Mouse (Mus musculus) limb, embryonic 10.5 days (tissue): Measurements from ENCODE around the gene Fnbp1. TPM values are rescaled to one million over a fixed set of nuclear protein-coding genes. Genes with fewer than 3 reads are reported as not detected.

ENCODE experiments used
- DNase-seq: peaks from one replicate; pipeline ENCODE4 v3.0.0-alpha.2; 2017; ENCODE audit warnings: low spot score
- H3K27ac ChIP-seq: fragments of 300-500 bp; sonication (generic); 2 replicates; pipeline ENCODE4 v1.5.1; 2016; ENCODE audit warnings: mild to moderate bottlenecking
- H3K27me3 ChIP-seq: fragments of 300-500 bp; sonication (generic); 2 replicates; pipeline ENCODE4 v1.6.1; 2016; ENCODE audit warnings: low read depth, mild to moderate bottlenecking; ENCODE audit not compliant: poor library complexity, severe bottlenecking
- H3K36me3 ChIP-seq: fragments of 300-500 bp; sonication (generic); 2 replicates; pipeline ENCODE4 v1.6.1; 2016; ENCODE audit warnings: mild to moderate bottlenecking, moderate library complexity
- H3K4me1 ChIP-seq: fragments of 300-500 bp; sonication (generic); 2 replicates; pipeline ENCODE4 v1.6.1; 2016
- H3K4me3 ChIP-seq: fragments of 300-500 bp; sonication (generic); 2 replicates; pipeline ENCODE4 v1.5.1; 2016; ENCODE audit warnings: mild to moderate bottlenecking, moderate library complexity
- H3K9me3 ChIP-seq: fragments of 300-500 bp; sonication (generic); replicated peaks from 2 replicates; pipeline ENCODE4 v1.6.1; 2016; ENCODE audit warnings: mild to moderate bottlenecking
- WGBS: fragments of 180-500 bp; shearing (Covaris S2); methylation state at CpG from one replicate; pipeline ENCODE4 v1.1.7; 2016; 5-methylcytosine and 5-hydroxymethylcytosine counted together
- polyA plus RNA-seq: library from polyadenylated mRNA; unstranded; fragments of >200 nt; fragmentation: Nextera tagmentation; extraction: Ambion mirVana; gene quantifications from 2 replicates; pipeline ENCODE4 v1.2.1, GENCODE M21; 2016

The Fnbp1 gene
- polyA plus RNA-seq, 1 experiment from 2014 or later = 14.6 TPM

DNA sequence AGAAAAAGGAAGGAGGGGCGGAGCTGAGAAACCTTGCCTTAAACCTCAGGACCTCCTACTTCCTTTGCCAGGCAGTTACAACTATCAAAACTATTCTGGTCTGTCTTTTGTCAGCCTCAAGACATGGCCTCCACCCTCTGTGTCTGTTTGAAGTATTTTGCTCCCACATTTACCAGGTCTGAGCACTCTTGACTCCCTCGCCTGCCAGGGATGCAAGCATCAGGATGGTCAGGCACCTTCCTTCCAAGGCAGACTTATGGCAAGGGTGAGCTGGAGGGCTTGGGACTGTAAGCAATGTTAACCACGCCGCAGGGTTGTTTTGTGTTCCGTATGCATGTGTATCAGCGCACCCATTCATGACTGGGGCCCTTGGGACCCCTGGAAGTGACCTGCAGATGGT is 1.5 kb upstream of the Fnbp1 start:
- Histone ChIP-seq H3K27me3 (peaks cover 16% of the 10 kb centered on the region; the same call in 1 of the 2 replicates), H3K9me3 (no peaks in the 10 kb centered on the region), H3K4me1 (peaks cover 34% of the 10 kb centered on the region), H3K36me3 (peaks cover 26% of the 10 kb centered on the region), H3K4me3 (no peak overlapping the region), H3K27ac (no peak overlapping the region)
- no peak for DNase-seq
- WGBS = 81% methylated on average over 6 of the region's 6 CpGs

DNA sequence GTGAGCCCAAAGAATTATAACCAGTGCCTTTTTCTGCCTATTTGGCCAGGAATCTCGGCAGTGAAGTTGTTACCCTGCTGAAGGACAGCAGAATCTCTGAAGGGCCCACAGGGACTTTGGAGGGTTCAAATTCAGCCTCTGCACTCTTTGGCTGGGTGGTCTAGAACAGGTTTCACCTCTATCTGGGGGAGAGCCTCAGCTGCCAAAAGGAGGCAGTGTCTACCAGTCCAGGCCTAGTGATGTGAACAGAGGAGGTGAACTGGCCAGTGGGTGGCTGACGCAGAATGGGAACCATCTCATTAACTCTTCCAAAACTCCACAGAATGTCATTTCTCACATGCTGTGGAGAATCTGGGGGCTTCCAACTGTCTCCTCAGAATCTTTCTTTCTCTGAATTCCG is 697 bp upstream of the Fnbp1 start:
- no peak overlapping the region for H3K27ac ChIP-seq
- H3K4me1 ChIP-seq = peaks cover 36% of the 10 kb centered on the region
- H3K27me3 ChIP-seq = peaks cover 16% of the 10 kb centered on the region; the same call in 1 of the 2 replicates
- H3K9me3 ChIP-seq = no peaks in the 10 kb centered on the region
- H3K4me3 ChIP-seq = peak overlapping the region; percentile 85
- DNase-seq = no peak
- peaks cover 19% of the 10 kb centered on the region for H3K36me3 ChIP-seq
- WGBS = 42% methylated on average over 3 of the region's 3 CpGs

DNA sequence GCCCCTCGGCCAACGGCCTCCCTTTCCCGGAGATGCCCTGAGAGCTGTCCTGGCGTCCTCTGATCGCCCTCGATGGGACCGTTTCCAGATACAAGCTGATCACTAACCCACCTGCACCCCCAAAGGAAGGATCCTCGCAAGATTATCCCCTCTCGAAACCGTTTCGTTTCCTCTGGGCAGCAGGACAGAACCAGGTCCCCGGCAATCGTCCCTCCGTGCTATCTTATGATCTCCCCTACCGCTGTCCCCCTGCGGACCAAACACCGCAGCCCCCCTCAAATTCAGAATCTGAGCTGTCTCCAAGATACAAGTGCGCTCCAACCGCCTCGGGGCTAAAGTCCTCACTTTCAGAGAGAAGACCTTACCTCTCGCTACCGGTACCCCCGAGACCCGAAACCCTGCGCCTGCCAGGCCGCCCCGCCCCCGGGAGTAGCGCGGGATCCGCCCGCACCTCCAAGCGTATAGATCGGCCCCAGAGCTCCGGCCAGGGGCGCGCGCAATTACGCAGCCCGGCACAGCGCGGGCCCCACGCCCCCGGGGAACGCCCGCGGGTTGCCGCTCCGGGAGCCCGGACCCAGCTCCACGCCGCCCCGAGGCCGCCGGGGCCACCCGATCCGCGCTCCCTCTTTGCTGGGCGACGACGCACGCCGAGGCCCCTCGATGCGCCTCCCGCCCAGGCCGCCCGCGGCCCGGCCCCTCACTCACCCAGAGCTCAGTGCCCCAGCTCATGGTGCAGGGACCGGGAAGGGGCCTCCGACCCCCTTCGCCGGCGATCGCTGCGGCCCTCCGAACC is 538 bp downstream of the Fnbp1 start:
- no peak for DNase-seq
- Histone ChIP-seq H3K36me3 (peaks cover 10% of the 10 kb centered on the region), H3K27me3 (peaks cover 16% of the 10 kb centered on the region; the same call in 1 of the 2 replicates), H3K4me1 (peaks cover 48% of the 10 kb centered on the region), H3K9me3 (no peaks in the 10 kb centered on the region), H3K27ac (peak overlapping the region; percentile 89), H3K4me3 (peak overlapping the region; percentile 85)
- under 1% methylated on average over 78 of the region's 78 CpGs for WGBS

DNA sequence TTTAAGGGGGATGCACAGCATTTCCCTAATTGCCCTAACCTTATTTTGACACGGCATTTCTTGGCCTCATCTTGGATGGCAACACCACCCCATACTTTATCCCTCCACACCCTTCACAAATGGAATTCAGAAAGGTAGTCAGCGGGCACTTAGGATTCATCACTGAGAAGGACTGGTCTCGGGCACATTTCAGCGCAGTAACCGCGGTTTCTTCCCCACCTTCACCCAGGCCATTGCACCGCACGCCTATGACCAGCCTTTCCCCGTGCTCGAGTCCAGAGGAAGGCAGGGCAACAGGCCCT is 1.1 kb downstream of the Fnbp1 start:
- Histone ChIP-seq H3K36me3 (peaks cover 6% of the 10 kb centered on the region; the same call in 1 of the 2 replicates), H3K27ac (peak overlapping the region; percentile 89), H3K27me3 (peaks cover 16% of the 10 kb centered on the region; the same call in 1 of the 2 replicates), H3K4me3 (peak overlapping the region; percentile 85), H3K4me1 (peaks cover 54% of the 10 kb centered on the region), H3K9me3 (no peaks in the 10 kb centered on the region)
- DNase-seq = peak; percentile 53
- WGBS = 9% methylated on average over 10 of the region's 10 CpGs

DNA sequence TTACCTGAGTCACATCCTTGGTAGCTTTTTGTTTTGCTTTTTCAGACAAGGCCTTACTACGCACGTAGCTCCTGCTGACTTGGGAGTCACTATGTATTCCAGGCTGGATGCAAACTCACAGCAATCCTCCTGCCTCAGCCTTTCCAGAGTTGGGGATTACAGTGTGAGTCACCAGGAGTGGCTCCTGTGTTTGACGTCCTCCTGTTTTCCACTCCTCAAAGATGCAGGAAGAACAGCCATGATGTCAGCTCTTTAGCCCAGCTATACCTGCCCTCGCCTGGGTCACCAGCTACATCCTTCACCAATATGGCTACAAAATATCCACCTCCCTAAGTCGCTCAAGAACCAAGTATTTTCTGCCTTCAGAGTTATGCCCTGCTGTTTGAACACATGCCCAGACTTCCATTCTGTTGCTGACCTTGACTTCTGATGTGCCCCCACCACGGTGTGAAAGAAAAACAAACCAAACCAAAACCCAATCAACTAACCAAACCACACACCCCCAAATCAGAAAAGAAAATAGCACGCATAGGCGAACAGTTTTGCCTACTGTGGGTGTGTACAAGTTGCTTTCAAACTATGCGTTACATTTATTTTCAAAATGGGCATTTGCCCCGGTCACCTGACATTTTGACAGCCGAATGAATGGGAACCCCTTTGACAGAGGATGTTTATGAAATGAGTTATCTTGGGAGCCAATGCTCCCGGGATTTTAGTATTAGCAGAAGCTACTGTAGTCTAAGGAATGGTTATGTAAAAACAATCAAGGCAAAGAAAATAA is 1.6 kb downstream of the Fnbp1 start:
- Histone ChIP-seq H3K27me3 (peaks cover 16% of the 10 kb centered on the region; the same call in 1 of the 2 replicates), H3K9me3 (no peaks in the 10 kb centered on the region), H3K36me3 (peaks cover 2% of the 10 kb centered on the region; the same call in 1 of the 2 replicates), H3K4me3 (peak overlapping the region; percentile 85; the same call in 1 of the 2 replicates), H3K4me1 (peaks cover 58% of the 10 kb centered on the region), H3K27ac (no peak overlapping the region)
- WGBS = 88% methylated on average over 12 of the region's 12 CpGs
- DNase-seq = no peak

DNA sequence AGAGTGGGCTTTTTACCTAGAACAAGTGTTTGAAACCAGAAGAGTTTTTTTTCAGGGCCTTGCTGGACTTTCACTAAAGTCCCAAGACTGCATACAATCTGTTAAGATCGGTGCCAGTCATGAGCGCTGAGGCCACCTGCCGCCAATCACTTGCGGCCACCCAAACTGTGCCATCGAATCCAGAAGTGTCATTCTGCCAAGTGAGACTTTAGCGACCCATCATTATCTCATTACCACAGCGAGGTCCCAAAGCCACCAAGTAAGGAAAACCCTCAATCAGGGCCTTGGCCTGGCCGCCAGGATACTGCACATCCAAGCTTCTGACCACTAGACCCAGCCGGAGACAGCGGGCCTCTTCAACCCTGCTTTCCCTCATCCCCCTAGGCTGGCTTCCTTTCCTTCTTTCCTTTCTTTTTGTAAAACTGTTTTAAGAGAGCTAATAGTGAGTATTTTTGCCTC is 2.6 kb downstream of the Fnbp1 start:
- H3K9me3 ChIP-seq = no peaks in the 10 kb centered on the region
- DNase-seq = no peak
- 84% methylated on average over 10 of the region's 10 CpGs for WGBS
- H3K27ac ChIP-seq = no peak overlapping the region
- peaks cover 57% of the 10 kb centered on the region for H3K4me1 ChIP-seq
- H3K27me3 ChIP-seq = peaks cover 16% of the 10 kb centered on the region; the same call in 1 of the 2 replicates
- no peaks in the 10 kb centered on the region for H3K36me3 ChIP-seq
- H3K4me3 ChIP-seq = no peak overlapping the region

DNA sequence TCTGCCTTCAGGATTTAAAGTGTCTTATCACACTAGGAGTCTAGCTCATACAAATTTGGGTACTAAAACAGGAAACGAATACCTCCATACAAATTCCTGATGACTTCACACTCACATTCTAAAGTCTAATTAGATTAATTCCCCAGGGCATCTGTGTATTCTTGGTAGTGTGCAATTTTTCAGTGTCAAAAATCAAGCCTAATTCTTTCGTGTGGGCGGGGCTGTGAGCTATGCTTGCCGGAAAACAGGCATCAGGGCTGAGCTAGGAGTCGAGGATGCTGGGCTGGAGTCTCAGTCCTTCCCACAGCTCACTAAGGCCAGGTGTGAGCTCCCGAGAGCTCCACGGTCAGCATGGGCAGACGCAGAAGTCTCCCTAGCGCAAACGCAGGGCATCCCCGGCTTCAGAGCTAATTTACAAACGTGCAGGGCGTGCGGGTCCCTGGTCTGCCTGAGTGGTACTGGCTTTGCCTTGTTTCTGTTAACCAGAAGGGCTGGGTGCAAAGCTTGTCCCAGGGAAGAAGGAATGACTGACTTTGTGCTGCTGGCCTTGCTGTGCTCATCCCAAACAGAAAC is 4.7 kb downstream of the Fnbp1 start:
- Histone ChIP-seq H3K27me3 (peaks cover 12% of the 10 kb centered on the region; the same call in 1 of the 2 replicates), H3K9me3 (no peaks in the 10 kb centered on the region), H3K27ac (peak overlapping the region; percentile 21; the same call in 1 of the 2 replicates), H3K36me3 (no peaks in the 10 kb centered on the region), H3K4me3 (no peak overlapping the region), H3K4me1 (peaks cover 49% of the 10 kb centered on the region)
- no peak for DNase-seq
- 70% methylated on average over 14 of the region's 14 CpGs for WGBS

DNA sequence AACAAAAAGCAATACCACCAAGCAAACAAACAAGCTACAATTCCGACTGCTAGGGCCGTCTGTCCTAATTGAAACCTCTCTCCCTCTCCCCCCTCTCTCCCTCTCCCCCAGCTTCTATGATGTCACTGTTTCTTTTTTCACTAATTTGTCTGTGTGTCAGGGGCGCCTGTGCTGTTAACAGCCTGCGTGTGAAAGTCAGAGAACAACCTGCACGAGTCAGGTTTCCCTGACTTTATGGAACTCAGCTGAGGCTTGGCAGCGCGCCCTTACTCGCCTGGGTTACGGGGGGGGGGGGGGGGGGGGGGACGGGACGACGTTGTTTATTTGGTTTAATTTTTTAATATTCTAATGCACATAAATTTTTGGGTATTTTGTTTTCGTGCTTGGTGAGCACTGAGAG is 5.5 kb downstream of the Fnbp1 start:
- H3K36me3 ChIP-seq = no peaks in the 10 kb centered on the region
- WGBS = 52% methylated on average over 13 of the region's 13 CpGs
- H3K4me1 ChIP-seq = peaks cover 44% of the 10 kb centered on the region
- H3K27ac ChIP-seq = no peak overlapping the region
- no peak for DNase-seq
- no peak overlapping the region for H3K4me3 ChIP-seq
- H3K9me3 ChIP-seq = no peaks in the 10 kb centered on the region
- H3K27me3 ChIP-seq = peaks cover 12% of the 10 kb centered on the region; the same call in 1 of the 2 replicates

DNA sequence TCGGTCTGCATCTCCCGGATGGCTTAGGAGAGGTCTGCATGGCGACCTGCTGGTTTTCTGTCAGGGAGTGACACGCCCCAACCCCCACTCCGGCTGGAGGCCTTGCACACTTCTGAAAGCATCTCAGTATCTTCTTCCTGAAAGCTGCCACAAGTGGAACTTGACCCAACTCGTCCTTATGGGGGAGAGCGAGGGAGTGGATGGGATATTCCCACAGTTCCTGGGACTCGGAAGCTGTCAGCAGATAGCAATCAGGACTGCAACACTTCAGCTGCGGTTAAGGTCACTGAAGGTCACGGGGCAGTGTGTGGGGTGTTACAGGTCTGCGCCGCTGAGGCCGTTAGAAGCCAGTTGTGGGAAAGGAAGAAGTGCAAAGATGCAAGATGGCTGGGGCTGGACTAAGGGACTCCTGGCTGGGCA is 6.3 kb downstream of the Fnbp1 start:
- H3K4me3 ChIP-seq = no peak overlapping the region
- H3K4me1 ChIP-seq = peaks cover 44% of the 10 kb centered on the region

DNA sequence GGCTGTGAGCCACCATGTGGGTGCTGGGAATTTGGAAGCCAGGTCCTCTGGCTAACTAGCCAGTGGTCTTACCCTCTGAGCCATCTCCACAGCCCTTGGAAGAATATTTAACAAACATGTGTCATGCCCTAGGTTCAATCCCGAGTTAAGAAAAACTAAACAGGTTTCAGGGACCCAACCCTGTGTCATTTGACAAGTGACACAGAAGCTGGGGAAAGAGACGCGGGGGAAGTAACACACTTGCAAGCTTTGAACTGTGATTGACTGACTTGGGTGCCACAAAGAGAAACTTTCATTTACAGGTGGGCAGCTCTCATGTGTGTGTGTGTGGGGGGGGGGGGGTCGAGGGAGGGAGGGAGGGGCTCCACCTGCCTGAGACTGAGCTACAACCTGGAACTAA is 7.8 kb downstream of the Fnbp1 start:
- H3K36me3 ChIP-seq = no peaks in the 10 kb centered on the region
- no peaks in the 10 kb centered on the region for H3K27me3 ChIP-seq
- no peak overlapping the region for H3K27ac ChIP-seq
- DNase-seq = no peak
- H3K9me3 ChIP-seq = no peaks in the 10 kb centered on the region
- 79% methylated on average over 4 of the region's 4 CpGs for WGBS
- H3K4me1 ChIP-seq = peaks cover 44% of the 10 kb centered on the region
- H3K4me3 ChIP-seq = no peak overlapping the region

More for the DNA sequence above, 6.3 kb downstream of the Fnbp1 start:
- Histone ChIP-seq H3K27me3 (peaks cover 7% of the 10 kb centered on the region; the same call in 1 of the 2 replicates), H3K27ac (no peak overlapping the region), H3K9me3 (no peaks in the 10 kb centered on the region), H3K36me3 (no peaks in the 10 kb centered on the region)
- WGBS = 35% methylated on average over 13 of the region's 13 CpGs
- DNase-seq = no peak

DNA sequence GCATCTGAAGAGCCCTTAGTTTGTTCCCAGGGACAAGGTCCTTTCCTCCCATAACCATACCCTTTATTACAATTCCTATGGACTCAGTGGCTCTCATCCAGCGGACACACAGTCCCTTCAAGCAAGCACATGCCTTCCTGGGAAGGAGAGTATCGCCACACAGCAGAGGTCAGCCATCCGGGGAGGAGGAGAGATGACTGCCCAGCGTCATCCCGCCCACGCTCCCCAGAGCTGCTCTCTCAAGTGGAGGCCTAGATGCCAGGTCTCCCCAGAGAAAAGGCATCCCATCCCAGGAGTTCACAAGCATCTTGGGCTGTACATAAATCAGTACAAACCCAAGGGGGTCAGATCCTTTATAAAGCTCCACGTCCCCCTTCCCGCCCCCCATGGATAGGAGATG is 9.1 kb downstream of the Fnbp1 start:
- Histone ChIP-seq H3K36me3 (no peaks in the 10 kb centered on the region), H3K27me3 (no peaks in the 10 kb centered on the region), H3K4me3 (no peak overlapping the region), H3K27ac (no peak overlapping the region), H3K4me1 (peaks cover 47% of the 10 kb centered on the region), H3K9me3 (no peaks in the 10 kb centered on the region)
- no peak for DNase-seq
- WGBS = 70% methylated on average over 8 of the region's 8 CpGs

DNA sequence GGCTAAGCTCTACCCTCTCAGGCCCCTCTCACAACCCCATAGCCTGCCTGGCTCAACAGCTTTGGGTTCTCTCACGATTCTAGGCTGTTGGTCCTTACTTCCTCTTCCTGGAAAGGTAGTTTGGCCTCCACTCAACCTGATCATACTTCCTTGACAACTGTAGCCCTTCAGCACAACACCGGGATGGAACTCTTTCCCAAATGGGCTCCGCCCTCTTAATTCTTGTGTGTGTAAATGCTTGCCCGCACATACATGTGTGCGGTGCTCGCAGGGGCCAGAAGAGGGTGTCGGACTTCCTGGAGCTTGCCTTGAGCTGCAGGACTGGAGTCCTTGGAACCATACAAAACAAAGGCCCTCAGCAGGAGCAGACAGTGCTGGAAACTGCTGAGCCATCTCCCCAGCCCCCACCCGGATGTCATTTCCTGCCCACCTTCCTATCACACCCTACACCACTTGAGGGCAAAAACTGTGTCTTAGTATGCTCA is 11.0 kb downstream of the Fnbp1 start:
- no peak for DNase-seq
- Histone ChIP-seq H3K27ac (0 out of 2 replicates have a peak overlapping the region, but pooled peaks have one; percentile 20), H3K36me3 (no peaks in the 10 kb centered on the region), H3K27me3 (no peaks in the 10 kb centered on the region), H3K4me3 (no peak overlapping the region), H3K4me1 (peaks cover 48% of the 10 kb centered on the region), H3K9me3 (no peaks in the 10 kb centered on the region)
- WGBS = 78% methylated on average over 8 of the region's 8 CpGs
